Mouse (Mus musculus) kidney, postnatal 14 days (tissue): ENCODE data around the gene Plekha8.

Experiments
- DNase-seq: peaks from one replicate; pipeline ENCODE4 v3.0.0; 2022; ENCODE audit warnings: mixed read lengths

Gene Plekha8

DNA sequence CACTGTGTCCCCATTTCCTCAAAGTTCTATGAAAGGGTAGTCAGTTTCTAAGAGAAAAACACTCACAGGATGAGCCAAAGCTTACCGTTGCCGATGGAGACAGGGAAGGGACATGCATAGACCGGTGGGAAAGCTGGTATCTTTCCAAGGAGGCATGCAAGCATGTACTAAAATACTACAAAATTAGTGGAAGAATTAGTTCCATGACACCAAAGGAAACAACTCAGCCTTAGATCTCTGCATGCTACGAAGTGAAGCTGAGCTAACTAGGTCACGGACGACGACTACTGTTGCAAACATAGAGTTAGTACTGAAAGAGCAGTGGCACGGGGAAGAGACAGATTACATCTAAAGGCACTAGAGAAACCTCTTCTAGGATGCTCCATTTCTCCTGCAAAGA is 8.0 kb upstream of the Plekha8 start:
- DNase-seq, result no peak

DNA sequence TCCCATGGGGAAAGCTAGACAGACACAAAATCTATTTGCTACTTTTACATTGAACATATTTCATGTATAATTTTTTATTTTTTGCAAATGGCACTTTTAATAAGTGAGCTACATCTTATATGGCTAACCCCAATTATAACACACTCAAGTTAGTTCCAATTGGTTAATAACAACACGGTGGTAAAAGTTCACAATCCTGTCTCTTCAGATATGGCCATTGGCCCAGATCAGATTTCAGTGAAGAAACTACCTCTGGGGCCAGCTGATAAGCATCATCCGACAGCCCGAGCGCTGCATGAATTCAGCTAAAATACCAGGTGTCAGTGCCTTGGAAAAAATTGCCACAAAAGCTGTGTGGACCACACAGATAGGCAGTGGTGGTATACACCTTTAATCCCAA is 7.2 kb upstream of the Plekha8 start:
- no peak for DNase-seq

DNA sequence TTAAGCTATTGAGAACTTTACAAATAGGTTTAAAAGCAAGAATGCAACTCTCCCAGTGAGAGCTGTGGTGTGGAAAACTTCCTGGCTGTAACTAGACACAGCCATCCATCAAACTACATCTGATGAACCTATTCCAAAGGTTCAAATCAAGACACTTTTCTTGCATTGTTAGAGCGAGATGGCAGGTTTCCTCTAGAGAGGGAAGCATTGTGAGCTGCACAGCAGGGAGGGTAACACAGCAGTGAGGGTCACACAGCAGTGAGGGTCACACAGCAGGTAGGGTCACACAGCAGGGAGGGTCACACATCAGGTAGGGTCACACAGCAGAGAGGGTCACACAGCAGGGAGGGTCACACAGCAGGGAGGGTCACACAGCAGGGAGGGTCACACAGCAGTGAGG is 6.7 kb upstream of the Plekha8 start:
- no peak for DNase-seq

DNA sequence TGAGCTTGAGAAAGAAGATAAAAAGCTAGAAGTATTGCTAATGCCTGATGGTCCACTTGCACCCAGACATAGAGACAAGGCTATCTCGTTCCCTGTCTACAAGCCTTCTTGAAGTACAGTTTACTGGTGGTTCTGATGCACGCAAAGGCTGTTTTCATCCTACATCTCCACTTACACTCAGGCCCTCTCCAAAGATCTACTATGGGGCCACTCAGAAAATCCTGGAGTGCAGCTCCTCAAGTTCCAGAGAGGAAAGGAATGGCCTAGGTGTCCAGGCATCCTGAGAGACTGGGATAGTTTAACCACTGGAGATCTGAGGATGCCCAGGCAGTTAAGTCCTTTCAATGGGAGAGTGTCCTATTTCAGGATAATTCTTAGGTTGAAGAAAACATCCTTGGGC is 4.2 kb upstream of the Plekha8 start:
- DNase-seq, result no peak

DNA sequence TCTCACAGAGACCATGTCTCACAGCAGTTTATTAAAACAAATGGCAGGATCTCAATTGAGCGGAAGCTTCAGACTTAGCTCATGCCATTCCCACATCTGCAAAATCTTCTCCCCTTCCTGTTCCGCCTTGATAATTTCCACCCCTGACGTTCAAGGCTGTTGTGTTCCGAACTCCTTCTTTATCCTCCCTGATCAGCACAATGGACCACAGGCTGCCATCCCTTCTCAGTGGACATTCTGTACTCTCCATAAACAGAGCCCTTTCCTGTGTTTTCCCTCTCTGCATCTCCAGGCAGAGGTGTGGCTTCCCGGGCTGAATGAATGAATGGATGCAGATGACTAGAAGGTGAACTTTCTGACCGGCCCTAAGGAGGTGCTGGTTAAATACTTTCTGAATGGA is 3.1 kb upstream of the Plekha8 start:
- no peak for DNase-seq

DNA sequence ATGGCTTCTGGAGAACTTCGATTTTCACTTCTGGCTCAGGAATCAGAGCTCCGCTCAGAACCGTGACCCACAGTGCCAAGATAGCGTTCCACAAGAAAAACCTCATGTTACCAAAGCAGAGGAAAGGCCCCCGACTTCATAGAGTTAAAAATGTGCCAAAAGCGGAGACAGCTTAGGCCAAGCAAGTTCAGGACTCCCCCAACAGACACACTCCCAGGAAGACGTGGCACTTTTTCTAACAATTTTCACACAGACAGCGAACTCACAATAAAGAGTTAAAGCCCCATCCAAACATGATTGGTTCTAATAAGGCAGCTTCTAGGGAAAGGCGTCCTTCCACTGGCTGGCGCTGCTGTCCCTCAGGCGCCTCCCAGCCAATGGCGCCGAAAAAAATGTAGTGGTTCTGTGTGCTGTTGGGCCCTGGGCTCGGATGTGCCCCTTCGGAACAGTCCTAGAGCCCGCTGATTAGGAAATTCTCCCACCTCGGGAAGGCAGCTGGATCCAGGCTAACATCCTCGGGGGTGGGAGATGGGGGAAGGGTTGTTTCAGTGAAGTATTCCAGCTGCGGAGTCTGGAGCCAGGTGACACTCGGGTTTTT is 1.9 kb upstream of the Plekha8 start:
- DNase-seq, result peak; percentile 96

DNA sequence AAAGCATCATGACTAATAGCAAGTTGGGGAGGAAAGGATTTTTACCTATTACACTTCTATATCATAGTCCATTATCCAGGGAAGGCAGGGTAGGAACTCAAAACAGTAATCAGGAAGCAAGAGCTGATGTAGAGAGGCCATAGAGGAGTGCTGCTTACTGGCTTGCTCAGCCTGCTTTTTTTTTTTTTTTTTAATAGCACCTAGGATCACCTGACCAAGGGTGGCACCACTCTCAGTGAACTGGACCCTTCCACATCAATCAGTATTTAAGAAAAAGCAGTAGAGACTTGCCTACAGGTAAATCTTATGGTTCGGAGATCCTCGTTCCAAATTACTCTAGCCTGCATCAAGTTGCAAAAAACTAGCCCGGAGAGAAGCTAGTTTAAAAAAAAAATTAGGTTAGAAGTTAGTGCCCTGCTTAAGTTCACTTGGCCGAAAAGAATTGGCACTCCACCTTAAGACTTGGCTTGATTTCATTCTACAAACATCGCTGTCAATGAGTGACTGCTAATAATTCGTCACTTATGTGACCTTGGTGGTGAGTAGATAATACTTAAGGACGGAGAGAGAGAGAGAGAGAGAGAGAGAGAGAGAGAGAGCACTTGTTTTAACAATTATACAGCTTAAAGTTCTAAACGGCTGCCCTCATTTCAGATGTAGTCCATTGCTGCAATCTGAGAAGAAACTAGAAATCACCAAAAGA is 994 bp upstream of the Plekha8 start:
- peak; percentile 34 for DNase-seq

DNA sequence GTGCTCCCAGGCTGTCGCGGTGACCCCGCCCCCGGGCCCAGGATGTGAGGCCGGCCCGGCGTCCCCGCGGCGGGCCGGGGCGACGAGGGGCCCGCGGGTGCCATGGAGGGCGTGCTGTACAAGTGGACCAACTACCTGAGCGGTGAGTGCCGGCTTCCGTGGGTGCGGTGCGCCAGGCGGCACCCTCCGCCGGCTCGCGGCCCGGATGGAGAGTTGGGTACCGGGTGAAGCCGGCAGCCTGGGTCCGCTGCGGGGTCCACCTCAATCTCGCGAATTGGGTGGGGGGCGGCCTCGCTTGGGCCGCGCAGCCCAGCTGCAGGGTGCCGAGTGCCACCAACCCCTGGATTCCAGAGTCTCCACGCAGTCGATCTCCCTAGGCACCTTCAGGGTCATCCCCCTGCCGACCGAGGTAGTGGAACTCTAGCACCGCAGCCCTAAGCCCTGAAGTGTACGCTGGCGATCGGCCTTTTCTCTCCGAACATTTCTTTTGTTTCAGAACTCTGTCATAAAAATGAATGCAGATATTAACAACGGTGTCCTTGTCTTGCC is 493 bp downstream of the Plekha8 start:
- DNase-seq, result no peak

DNA sequence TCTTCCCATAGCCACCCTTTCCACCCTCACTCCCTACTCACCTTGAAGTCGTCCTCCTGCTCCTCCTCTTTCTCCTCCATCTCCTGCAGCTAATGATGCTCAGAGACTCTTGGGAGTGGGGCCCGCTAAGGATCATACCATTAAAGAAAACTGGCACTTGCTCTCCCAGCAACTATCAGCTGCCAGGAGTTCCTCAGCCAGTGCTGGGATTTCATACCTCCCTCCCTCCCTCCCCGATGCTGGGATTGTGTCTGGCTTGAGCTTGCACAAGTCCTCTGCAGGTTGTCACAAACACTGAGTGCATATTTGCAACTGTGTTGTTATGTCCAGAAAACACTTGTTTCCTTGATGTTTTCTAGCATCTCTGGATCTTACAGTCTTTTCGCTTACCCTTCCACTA is 2.3 kb downstream of the Plekha8 start, which contains the start of gene Fkbp14:
Fkbp14 (minus strand) TSS at position 101 of the 400 bp plus-strand sequence.
- no peak for DNase-seq

DNA sequence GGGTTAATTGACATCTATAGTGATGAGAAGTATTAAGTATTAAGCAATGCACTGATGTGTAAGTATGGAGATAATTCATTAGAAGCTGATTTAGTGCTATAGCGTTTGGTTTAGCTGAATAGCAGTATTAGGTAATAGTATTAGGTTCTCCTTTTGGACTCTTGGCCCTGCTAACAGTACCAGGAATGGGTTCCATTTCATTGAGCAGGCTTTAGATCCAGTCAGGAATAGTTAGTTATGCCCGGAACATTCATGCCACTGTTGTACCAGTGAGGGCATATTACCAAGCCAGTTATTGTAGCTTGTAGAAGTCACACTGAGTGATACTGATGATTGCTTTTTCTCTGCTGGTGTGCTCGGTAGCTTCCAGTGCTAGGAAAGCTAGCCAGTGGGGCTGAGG is 2.8 kb downstream of the Plekha8 start:
- no peak for DNase-seq

DNA sequence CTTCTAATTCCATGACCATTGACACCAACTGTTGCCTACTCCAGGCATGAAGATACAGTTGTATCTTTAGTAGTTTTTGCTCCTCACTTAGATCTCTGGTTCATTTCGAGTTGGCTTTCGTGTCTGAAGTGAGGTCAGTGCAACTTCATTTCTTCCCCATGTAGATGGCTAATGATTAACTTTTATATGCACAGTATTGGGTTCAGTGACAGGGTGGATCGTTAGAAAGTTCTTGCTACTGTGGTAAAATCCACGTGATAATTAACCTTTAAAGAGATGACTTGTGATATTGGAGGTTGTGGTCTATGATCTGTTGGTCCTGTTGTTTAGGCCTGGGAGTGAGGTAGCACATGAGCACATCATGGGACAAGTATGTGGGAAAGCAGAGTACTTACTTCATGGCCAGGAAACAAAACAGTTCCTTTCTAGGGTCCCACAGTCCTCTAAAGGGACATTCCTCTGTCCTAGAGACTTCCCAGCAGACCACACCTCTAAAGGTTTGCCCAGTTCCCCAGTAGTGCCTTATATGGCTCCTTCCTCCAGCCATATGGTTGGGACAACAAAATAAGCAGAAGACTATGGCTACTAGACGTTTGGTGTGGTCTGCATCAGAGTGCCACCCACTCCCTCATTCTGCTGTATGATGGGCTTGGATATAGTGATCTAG is 5.9 kb downstream of the Plekha8 start:
- no peak for DNase-seq

DNA sequence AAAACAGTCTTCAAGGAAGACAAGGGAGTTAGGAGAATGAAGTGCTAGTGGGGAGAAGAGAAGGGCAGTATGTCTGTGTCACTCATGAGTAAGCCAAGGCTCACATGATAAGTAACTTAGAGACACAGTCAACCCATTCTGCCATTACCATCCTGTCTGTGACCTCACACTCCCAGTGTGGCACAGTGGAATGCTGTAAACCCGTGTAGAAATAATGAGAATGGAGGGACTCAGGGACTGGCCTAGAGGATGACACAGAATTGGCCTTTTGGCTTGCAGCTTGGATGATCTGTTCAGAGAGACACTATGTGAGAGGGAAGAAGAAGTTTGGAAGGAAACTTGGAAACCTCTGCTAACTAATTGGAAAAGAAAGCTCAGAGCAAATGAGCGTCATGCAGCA is 8.0 kb downstream of the Plekha8 start:
- DNase-seq, result no peak

DNA sequence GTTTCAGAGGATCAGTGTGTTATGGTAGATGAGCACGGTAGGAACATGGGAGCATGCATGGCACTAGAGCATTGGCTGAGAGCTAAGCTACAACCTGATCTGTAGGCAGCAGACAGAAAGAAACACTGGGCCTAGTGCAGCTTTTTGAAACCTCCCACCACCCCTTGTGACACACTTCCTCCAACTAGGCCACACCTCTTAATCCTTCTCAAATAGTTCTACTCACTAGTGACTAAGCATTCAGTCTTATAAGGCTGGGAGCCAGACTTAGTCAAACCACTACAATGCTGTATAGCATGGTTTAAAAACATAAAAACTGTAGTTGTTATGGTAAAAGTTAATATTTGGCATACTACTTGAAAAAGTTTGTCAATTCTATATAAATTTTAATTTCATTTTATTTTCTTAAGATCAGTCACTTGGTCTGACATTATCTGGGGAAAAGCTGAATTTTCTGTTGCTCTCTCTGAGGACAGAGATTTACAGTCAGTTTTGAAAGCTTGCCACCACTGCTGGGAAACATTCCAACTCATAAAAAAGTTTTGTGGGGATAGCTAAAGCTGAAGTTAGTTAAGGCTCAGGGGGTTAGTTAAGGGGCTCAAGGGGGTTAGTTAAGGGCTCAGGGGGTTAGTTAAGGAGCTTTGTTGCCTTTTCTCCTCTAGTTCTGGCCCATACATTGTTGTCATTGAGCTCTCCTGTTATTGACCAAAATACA is 9.2 kb downstream of the Plekha8 start:
- DNase-seq, result peak; percentile 68

DNA sequence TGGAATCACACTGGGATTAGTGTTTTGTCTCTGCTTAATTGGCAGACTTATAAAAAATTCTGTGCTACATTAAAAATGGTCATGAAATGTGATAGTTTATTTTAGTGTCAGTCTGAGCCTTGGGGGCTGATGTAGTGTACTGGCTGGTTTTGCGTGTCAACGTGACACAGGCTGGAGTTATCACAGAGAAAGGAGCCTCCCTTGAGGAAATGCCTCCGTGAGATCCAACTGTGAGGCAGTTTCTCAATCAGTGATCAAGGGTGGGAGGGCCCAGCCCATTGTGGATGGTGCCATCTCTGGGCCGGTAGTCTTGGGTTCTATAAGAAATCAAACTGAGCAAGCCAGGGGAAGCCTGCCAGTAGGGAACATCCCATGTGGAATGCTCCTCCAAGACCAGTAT is 11.3 kb downstream of the Plekha8 start:
- no peak for DNase-seq

DNA sequence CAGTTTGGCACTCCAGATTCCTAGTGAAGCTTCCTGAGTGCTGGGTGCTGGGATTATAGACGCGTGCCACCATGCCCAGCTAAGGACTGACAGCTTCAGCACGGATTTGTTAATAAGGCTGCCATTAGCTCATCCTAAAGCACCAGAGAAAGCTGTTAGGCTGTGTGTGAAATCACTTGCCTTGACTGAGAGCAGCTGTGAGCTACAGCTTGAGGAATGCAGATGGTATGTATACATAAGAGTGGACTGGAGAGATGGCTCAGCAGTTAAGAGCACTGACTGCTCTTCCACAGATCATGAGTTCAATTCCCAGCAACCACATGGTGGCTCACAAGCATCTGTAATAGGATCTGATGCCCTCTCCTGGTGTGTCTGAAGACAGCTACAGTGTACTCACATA is 22.5 kb downstream of the Plekha8 start:
- DNase-seq, result no peak

DNA sequence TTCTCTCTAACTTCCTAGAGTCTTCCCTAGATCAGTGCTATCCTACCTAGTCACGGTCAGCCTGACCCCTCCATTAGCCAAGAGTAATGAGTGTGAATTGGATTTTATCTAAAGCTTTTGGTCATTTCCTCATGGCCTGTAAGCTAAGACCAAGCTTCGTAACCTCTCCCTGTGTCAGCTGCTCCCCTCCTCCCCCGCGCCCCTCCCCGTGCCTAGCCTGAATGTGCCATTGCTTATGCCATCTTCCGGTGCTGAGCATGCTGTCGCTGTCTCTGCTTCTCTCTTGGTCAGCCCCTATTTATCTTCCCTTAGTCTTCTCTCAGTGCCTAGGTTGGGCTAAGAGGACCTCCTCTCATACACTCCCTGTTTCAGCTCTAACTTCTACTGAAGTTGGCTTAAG is 24.6 kb downstream of the Plekha8 start:
- no peak for DNase-seq

DNA sequence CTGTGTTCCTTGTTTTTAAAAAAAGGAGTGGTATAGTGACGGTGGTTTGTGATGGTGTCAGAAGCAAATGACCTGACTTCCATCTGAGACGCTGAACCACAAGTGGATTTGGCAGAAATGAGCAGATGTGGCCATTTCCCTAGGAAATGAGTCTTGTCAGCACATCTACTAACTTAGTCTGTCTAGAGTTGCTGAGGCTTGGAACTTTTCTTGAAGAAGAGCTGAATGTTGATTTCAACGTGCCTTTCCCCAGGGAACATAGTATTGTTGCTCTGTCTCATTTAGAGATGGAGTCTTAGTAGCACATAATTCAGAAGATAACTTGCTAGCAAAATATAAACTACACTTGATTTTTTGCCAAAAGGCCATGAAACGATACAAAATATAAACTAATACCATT is 25.4 kb downstream of the Plekha8 start:
- DNase-seq, result no peak

DNA sequence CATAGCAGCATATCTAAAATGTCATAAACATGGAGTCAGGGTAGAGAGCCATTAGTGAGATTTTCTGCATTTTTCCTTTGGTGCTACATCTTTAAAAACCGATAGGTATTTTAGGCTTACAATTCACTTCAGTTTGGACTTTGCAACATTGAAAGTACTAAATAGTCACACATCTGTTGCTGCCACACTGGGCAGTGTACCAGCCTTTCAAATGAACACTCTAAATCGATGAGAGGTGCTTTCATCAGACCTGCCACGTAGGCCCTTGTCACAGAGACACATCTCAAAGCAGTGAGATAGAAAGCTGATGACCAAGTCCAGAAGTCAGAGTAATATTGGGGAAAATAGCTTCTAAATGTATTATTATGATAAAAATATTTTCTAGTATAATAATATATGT is 33.5 kb downstream of the Plekha8 start:
- no peak for DNase-seq

DNA sequence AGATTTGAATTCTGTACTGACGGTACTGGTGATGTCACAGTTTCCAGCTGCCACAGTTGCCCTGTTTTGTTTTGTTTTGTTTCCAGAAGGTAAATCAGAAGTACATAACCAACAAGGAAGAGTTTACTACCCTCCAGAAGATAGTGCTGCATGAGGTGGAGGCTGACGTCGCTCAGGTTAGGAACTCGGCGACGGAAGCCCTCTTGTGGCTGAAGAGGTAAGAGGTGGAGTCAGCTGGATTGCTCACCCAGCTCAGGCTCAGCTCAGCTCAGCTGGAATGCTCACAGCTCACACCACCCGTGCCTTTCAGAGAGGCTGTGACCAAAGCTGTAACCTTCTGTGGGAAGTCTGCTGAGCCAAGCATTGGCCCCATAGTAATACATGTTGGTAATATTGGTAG is 34.8 kb downstream of the Plekha8 start:
- peak; percentile 56 for DNase-seq

DNA sequence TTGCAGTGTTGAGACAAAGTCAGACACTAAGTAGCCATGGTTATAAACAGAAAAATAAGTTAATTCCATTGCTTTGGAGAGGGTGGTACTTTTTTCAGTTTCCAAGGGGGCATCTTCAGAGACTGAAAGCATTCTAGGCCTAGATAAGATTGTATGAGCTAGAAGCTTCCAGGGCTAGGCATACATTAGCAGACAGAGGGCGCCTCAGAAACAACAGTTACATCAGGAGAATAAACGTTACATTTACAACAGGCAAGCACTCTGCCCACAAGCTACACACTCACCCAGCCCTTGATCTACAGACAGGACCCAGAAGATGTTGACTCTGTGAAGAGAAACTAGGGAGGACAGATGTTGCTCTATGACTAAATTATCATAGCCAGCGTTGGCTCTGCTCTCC is 36.6 kb downstream of the Plekha8 start:
- DNase-seq, result no peak

DNA sequence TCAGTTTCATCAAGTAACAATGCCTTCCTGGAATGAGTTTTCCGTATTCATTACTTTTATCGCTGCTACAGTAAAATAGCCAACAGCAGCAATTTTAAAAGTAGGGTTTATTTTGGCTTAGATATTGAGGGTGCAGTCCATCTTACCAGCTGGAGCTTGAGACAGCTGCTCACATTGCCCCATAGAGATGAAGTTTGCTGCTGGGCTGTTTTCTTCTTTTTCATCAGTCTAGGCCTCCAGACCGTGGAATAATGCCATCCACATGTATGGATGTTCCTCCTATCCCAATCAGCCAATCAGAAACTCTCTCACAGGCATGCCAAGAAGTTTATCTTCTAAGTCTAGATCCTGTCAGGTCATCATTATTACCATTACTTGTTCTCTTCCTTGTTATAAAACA is 45.0 kb downstream of the Plekha8 start:
- no peak for DNase-seq

DNA sequence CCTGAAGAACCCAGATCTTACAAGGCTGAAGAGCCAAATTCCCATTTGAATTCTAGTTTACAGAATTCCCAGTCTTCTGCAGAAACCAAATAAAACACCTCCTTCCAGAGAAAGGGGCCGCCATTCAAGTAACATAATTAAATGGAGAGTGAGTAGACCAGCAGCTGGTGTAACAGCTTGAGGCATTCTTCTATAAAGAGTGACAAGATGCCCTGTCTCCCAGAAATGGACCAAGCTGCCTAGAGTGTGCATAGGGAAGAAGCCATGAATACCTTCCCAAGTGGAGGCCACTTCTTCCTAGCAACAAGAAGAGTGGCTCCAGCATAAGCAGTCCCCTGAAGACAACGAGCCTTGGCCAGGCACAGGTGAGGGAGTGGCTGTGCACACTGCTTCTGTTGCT is 47.0 kb downstream of the Plekha8 start:
- DNase-seq, result no peak

DNA sequence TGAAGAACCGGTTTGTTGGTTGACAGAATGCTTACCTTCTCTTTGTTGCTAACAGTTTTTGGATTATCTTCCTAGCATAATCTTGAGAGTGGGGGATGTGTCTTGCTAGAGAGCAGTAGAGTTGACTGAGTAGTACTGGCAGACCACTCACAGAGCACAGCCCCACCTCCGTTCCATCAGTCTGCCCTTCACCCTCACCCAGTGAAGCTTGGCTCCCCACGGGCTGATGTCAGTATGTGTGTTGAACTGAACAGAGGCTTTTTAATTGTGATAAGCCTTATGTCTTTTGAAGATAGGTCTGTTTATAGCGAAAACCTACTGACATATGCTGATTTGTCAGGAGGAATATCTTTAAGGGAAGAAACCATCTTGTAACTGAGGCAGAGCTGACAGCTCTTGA is 48.3 kb downstream of the Plekha8 start:
- DNase-seq, result no peak
